Mouse (Mus musculus) liver (tissue): Measurements from ENCODE around the gene Pepd.
"Not testable (repeated sequence)": the region's sequence is repeated elsewhere in the genome, so short reads cannot be mapped to it uniquely, and the experiment has no call there.

Source experiments
- DNase-seq: peaks from one replicate; pipeline ENCODE4 v3.0.0-alpha.2; 2020; ENCODE audit warnings: mixed read lengths

The Pepd gene

DNA sequence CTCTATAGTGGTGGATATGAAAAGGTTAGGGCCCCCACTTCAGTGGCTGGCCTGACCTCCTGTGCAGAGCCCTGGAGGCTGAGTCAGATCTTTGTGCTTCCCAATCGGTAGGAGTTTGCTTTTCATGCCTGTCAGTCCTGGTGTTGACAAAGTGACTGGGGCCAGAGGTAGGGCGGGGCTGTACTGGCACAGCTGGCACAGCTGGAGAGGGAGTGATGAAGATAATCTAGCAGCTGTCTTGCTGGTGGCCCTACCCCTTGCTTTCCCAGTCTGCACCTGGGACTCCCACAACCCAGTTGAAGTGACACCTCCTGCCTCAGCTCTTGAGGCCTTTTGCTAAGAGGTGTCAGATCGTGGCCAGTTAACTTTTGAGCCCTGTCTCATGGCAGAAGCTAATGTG lies 21.0 kb downstream of the Pepd start:
- peak; percentile 71 for DNase-seq

DNA sequence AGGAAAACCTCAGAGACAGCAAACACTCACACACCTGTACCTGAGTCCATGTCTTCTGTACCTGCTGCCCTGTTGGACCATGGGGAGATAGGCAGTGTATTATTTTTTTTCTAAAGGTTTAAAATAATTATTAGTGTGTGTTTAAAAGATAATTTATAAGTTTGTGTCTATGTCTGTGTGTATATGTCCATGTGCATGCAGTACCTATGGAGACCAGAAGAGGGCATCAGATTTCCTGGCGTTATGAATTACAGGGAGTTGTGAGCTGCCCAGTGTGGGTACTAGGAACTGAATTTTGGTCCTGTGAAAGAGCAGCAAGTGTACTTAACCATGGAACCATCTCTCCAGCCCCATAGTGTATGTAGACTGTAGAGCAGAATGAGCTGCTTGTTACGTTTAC lies 24.2 kb downstream of the Pepd start:
- no peak for DNase-seq

GRCm38 (mm10) chr7:34938636-34939261 lies 26.6 kb downstream of the Pepd start:
- DNase-seq: no peak

DNA sequence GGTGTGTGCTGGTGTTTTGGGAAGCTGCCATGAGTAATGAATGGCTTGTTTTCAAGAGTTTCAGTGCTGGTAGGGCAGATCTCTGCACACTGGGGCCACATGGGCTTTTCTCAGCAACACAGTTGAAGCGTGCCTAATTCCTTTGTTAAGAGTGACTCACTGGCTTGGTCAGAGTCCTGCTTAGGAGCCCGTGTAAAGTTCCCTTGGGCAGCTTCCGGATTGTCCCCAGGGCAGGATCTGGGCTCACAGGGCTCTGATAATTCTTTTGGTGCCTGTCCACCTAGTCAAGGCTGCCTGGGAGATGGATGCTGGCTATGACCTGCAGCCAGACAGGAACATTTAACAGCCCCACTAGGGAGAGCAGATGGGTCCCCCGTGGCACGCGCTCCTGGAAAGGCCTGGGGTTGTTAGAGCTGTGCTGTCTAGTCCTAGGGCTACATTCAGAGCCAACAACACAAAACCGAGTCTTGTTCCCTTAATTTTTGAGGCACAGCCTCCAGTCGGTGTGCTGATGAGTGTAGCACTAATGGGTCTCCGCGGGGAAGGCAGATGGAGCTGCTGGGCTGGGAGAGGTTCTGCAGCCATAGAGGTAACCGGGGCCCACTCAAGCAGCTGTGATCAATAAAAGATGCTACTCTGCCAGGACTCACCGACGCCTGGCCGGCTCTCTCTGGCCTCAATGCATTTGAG lies 27.2 kb downstream of the Pepd start:
- DNase-seq: no peak

DNA sequence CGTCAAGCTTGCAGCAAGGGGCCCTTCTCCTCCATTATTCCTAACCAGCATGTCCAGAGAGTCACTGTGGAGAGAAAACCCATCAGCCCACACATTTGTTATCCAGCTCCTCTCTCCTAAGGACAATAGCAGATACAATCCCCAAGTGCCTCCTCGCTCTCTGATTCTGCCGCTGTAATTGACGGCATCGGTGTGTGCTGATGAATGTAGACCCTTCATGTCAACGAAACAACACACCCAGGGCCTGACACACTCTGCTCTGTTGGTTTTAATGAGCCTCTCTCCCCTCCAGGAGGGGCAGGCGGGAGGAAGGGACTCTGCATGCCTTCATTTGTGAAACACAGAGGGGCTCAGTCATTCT lies 27.8 kb downstream of the Pepd start:
- no peak for DNase-seq

DNA sequence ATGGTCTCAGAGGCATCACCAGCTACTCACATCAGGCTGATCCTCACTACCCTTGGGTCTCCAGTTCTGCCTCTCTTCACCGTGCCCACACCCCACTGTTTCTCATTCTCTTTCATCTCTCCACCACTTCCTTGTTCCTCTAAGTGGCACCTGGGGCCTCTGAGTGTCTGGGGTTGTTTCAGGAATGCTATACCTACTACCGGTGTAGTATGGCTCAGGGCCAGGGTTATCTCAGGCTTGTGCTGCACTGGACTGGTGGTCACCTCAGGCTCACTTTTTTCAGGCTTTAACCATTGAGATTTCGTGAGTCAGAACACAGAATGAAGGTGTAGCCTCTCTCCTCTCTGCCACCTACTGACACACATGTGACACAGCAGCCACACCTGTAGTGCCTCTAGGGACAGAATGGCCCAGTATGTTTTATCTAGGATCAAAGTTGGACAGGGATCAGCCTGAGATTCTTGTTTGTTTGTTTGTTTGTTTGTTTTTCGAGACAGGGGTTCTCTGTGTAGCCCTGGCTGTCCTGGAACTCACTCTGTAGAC lies 31.5 kb downstream of the Pepd start:
- no peak for DNase-seq

DNA sequence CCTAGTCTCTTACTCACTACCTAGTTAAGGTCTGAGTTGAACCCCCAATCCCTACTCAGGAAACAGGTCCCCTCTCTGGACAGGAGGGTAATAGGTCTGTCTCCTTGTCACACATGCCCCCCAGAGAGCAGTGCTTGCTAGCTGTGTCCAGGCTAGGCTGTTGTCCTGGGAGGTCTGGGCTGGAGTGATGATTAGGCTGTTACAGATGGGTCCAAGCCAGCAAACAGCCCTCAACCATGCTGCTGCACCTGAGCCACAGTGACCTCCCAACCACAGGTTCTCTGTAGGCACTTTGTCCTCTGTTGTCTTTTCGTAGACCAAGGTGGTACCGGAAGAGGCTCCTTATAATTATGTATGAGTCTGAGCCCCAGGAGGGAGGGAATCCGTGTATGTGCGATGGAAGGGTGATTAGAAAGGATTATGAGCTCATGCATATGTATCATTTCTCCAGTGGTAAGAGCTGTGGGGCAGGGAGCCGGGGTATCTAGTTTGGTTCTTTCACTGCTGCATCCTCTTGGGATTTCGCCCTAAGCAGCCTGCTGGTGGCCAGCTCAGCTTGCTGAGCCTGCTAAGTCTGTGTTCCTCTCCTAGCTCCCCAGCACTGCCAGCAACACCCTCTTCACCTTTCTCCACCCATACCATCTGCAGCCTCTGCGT lies 34.2 kb downstream of the Pepd start:
- DNase-seq: no peak

GRCm38 (mm10) chr7:34954548-34954947 lies 42.4 kb downstream of the Pepd start:
- DNase-seq: no peak

DNA sequence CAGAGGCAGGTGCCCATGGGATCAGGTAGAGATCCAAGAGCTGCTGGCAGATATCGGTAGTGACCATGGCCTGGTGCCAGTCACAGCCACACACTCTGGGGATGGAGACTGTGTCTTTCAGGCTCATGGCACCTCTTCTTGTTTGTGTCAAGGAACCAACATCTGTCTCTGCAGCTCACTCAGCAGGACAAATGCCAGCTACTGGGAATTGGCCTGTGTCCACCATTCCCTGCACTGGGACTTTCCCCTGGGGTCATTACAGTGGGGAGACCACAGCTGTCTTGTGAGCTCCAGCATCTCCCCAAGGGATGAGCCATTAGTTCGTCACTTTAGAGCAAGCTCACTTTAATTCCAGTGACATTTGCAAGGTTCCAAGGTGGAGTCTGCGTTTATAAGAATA lies 43.1 kb downstream of the Pepd start:
- DNase-seq: no peak

GRCm38 (mm10) chr7:34957138-34957537 lies 45.0 kb downstream of the Pepd start:
- no peak for DNase-seq

DNA sequence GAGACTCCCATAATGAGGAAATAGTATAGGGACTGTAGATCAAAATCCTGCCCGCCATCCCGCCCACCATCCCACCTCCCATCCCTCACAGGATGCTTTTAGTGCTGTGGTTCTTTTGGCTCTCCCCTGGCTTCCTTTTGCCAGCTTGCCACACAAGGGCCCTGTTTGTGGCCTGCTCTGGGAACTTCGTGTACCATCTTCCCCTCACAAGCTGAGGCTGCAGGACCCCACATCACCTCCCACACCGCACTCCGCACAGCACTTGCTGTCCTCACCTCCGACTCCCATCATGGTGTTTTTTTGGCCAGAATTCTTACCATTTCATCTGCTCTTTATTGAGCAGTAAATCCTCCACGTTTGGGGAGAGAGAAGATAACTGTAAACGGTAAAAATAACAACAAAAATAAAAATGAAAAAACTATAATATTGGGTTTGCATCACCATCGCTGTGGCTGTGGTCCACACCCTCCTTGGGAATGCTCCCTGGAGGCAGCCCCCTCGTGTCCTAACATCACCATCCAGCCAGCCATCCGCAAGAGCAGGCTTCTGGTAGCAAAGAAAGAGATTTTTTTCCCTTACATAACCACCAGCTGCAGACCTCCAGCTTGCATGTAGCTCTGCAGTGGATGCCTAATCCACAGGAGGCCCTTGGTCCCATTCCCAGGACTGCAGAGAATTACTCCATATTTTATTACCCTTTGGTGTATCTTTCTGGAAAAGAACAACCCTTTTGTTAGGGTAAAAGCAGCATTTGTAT lies 51.9 kb downstream of the Pepd start:
- DNase-seq: no peak

DNA sequence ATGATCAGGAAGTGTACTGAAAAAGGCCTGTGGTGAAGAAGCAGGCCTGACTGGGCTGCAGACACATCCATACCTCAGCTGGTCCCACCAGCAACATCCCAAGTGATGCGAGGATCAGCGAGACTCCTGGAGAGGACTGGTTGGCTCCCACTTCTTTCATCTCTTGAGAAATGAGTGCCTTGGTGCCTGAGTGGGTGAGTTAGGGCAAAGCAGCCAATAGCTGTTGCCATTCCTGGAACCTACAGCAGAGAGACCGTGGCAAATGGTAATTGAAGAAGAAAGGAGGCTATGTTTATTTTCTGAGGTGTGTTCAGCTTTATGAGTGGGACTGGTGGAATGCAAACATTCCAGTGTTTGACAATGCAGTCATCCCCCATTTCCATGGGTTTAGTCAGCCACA lies 55.2 kb downstream of the Pepd start:
- no peak for DNase-seq

DNA sequence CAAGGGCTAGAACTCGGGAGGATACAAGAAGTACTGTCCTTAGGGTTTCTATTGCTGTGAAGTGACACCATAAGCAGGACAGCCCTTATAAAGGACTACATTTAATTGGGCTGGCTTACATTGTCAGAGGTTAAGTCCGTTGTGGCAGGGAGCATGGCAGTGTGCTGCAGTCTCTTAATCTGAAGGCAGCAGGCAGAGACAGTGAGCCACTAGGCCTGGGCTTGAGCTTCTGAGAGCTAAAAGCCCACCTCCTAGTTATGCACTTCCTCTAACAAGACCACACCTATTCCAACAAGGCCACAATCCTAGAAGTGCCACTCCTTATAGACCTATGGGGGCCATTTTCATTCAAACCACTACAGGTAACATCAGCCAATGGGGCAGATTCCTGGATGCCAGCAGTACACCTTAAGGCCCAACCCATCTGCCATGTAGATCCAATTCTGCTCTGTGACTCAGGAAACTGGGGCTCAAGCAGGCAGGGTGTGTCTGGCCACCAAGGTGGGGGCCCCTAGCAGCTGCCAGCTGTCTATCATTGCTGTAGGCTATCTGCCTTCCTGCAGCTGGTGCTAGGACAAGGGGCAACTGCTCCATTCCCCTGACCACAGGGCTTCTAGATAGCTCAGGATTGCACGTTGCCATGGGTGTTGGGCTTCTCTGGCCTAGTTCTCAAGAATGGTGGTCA lies 56.7 kb downstream of the Pepd start:
- peak; percentile 86 for DNase-seq

- DNase-seq: no peak
Observed at GRCm38 (mm10) chr7:34971826-34972225, 59.6 kb downstream of the Pepd start.

- no peak for DNase-seq
Observed at GRCm38 (mm10) chr7:34972990-34973440, 60.8 kb downstream of the Pepd start.

DNA sequence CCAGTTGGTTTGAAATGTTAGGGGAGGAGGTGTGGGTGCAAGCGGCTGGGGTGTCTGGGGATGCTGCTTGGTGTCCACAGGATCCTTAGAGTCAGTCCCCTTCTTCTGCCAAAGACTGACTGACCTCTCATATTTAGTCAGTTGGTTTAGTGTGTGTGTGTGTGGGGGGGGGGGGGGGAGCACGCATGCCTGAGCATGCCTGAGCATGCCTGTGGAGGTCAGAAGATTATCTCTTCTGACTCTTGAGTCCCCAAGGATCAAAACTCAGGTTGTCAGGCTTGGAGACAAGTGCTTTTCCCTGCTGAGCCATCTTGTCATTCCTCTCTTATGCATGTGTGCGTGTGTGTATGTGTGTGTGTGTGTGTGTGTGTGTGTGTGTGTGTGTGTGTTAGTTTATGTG lies 61.7 kb downstream of the Pepd start:
- no peak for DNase-seq

GRCm38 (mm10) chr7:34975913-34976312 lies 63.7 kb downstream of the Pepd start:
- no peak for DNase-seq

DNA sequence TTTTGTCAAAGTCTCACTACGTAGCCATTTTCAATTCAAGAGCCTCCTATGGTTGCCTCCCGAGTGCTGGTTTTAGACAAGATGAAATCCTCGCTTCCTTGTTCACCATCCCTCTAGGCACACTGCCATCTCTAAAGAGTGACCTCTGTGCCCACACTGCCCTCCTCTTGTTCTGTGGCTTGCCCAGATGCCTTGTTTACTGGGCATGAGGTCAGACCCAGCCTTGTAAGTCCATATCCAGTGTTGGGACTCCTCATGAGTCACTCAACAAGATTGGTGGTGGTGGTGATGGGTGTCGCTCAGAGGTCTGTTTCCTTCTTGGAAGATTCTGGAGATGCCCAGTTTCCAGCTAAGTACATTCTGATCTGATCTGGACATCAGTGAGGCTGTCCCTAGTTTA lies 65.2 kb downstream of the Pepd start:
- no peak for DNase-seq

DNA sequence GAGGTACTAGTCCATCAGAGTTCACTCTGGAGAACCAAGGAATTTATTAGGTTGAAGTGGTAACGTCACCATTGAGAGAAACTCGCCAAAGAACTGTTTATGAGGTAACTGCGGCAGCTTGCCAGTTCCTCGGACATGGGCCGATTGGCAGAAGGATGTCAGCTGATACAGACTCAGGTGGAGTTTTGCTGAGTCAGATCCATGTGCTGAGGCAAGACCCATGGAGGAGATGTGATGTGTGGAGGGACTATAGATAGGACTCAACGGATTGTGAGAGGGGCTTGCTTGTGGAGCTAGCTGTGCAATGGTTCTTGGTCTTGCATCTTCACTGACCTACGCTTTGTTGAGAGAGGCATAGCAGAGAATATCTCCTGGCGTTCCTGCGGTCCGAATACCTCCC lies 69.6 kb downstream of the Pepd start:
- peak; percentile 64 for DNase-seq

GRCm38 (mm10) chr7:34982372-34982771 lies 70.2 kb downstream of the Pepd start:
- DNase-seq: not testable (repeated sequence)

DNA sequence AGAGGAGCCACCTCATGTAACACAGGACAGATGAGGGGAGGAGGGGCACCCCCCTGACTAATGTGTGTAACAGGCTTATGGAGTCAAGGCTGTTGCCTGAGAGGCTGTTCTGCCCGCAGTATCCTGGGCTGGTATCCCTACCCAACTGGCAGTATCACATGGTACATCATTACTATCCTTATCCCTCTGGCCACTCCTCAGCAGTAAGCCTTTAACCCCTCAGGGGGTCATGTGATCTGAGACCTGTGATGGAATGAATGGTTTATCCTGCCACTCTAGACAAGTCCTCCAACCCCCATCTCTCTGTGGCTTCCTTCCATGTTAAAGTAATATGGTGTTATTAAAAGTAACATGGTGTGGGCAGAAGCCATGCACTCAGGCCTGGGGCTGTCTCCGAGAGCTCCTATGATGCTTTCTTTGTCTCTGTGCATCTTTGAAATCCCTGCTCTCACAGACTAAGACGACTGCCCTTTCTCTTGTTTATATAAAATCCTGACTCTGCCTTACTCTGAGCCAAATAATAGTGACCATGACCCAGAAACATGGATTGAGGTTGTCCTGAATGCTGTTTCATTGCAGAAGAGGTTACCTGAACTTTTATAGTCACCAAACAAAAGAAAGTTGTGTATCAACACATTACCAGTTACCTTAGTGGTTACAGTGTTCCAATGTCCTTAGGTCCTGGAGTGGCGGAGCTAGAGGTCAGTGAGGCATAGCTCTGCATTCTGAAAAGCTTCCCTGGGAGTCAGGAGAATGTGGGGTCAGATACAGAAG lies 71.7 kb downstream of the Pepd start:
- DNase-seq: no peak
